ENCODE assay signal across 7 mouse cellular contexts in genomic region chr16:55973431-55974255, GRCm38 (mm10). TPM values are rescaled to one million over a fixed set of nuclear protein-coding genes. Genes with fewer than 3 reads are reported as not detected.
DNase-seq lines count a peak whose midpoint lies in the region; ATAC-seq lines count a peak whose summit lies in the region.

TSS of gene Zbtb11 (plus strand) at chr16:55973883.

- peaks cover 12% of the 10 kb centered on the region for H3K36me3 ChIP-seq in intestine, embryonic 16.5 days (ENCODE audit: control insufficient read depth, insufficient read depth, low read length)
- peaks cover 16% of the 10 kb centered on the region for H3K36me3 ChIP-seq in midbrain, embryonic 11.5 days (ENCODE audit: control insufficient read depth, insufficient read depth, low read length)

- H3K4me1 ChIP-seq in intestine, embryonic 16.5 days (ENCODE audit: control insufficient read depth, insufficient read depth, low read length), result peaks cover 13% of the 10 kb centered on the region
- peaks cover 15% of the 10 kb centered on the region for H3K4me1 ChIP-seq in midbrain, embryonic 11.5 days (ENCODE audit: control insufficient read depth, insufficient read depth, low read length)

- peak within 1 kb of the TSS; percentile 65 for H3K4me2 ChIP-seq in intestine, embryonic 16.5 days (ENCODE audit: low read depth, low read length)
- peak within 1 kb of the TSS; percentile 75 for H3K4me2 ChIP-seq in midbrain, embryonic 11.5 days

- DNase-seq in adrenal gland, adult 8-10 months, result peak; percentile 98
- DNase-seq in embryo, embryonic 9.5 days (ENCODE audit: extremely low spot score), result peak; percentile 100
- DNase-seq in gastrocnemius, postnatal 4 days (ENCODE audit: low spot score in 2 of 2), result peak; percentile 100
- peak; percentile 99 for DNase-seq in left cerebral cortex, postnatal 36 days (ENCODE audit: low spot score in 2 of 2)
- peak; percentile 100 for DNase-seq in midbrain, embryonic 11.5 days (ENCODE audit: low spot score, missing footprints)
- peak; percentile 98 for DNase-seq in skeletal muscle tissue, adult 2 months (ENCODE audit: low read depth, low spot score)

- H3K4me3 ChIP-seq in intestine, embryonic 16.5 days (ENCODE audit: low read length), result peak within 1 kb of the TSS; percentile 100
- H3K4me3 ChIP-seq in midbrain, embryonic 11.5 days (ENCODE audit: low read depth, low read length), result peak within 1 kb of the TSS; percentile 87

- no peaks in the 10 kb centered on the region for H3K9me3 ChIP-seq in intestine, embryonic 16.5 days (ENCODE audit: control insufficient read depth, low read length)
- no peaks in the 10 kb centered on the region for H3K9me3 ChIP-seq in midbrain, embryonic 11.5 days (ENCODE audit: control insufficient read depth, low read length)

- peak within 1 kb of the TSS; percentile 98 for H3K9ac ChIP-seq in intestine, embryonic 16.5 days (ENCODE audit: low read depth, low read length)
- peak within 1 kb of the TSS; percentile 84 for H3K9ac ChIP-seq in midbrain, embryonic 11.5 days (ENCODE audit: low read length)

- intact Hi-C loops in left cerebral cortex, postnatal 36 days (cut with DNase I), result loop anchor here (1.0 to 10.0 kb wide), 4 partner anchors 33 to 161 kb away; partner anchors contain the start of gene Pcnp

- ATAC-seq in intestine, embryonic 16.5 days, result peak; percentile 96
- ATAC-seq in midbrain, embryonic 11.5 days (ENCODE audit: low FRiP score), result peak; percentile 98

- WGBS in intestine, embryonic 16.5 days, result under 1% methylated on average over 83 of the region's 86 CpGs
- under 1% methylated on average over 77 of the region's 86 CpGs for WGBS in midbrain, embryonic 11.5 days

- H3K27me3 ChIP-seq in intestine, embryonic 16.5 days (replicated peaks; ENCODE audit: control insufficient read depth, insufficient read depth, low read length), result no peaks in the 10 kb centered on the region
- H3K27me3 ChIP-seq in midbrain, embryonic 11.5 days (ENCODE audit: control insufficient read depth, insufficient read depth, low read length), result no peaks in the 10 kb centered on the region

- H3K27ac ChIP-seq in intestine, embryonic 16.5 days (ENCODE audit: low read length), result peak within 1 kb of the TSS; percentile 91
- peak within 1 kb of the TSS; percentile 51 for H3K27ac ChIP-seq in midbrain, embryonic 11.5 days (ENCODE audit: low read depth, low read length)

RNA-seq across cellular contexts. Expression of gene Zbtb11, which starts in this region (rescaled TPM):
- total RNA-seq in adrenal gland, adult 8-10 months (2022), result 10 to 100 TPM; 21.0 to 22.3 (median 21.6) TPM
- 10 to 100 TPM in 1 of 2 experiments, 1 to 10 TPM in 1; 9.5 to 11.5 TPM for total RNA-seq in gastrocnemius, postnatal 4 days (2021)
- polyA plus RNA-seq in intestine, embryonic 16.5 days (2015; fragmentation: Nextera tagmentation; extraction: Ambion mirVana), result 12.0 and 12.7 TPM in 2 replicates
- 10 to 100 TPM; 41.7 to 49.3 TPM for total RNA-seq in left cerebral cortex, postnatal 36 days (2021)
- 15.9 TPM in 2 replicates for polyA plus RNA-seq in midbrain, embryonic 11.5 days (2014; fragmentation: Nextera tagmentation; extraction: Ambion mirVana)

Comparison
In these comparisons a context has a peak if more than half of its experiments do, and no peak if none do; other contexts are left out.
1. Peak in every context shown above with its lines: DNase-seq, ATAC-seq, H3K4me3 ChIP-seq and H3K27ac ChIP-seq.